Mouse (Mus musculus) midbrain, postnatal 0 days (tissue): ENCODE measurements around the gene Gm20388. TPM values are rescaled to one million over a fixed set of nuclear protein-coding genes. Genes with fewer than 3 reads are reported as not detected.

Experiments used
- ATAC-seq: fragments of 200-750 bp; cut with Nextera tagmentation; 2 replicates; pipeline ENCODE4 v1.8.0; 2017; ENCODE audit warnings: moderate number of reproducible peaks, mild to moderate bottlenecking, moderate TSS enrichment, moderate library complexity; ENCODE audit not compliant: low FRiP score
- DNase-seq: peaks from one replicate; pipeline ENCODE4 v3.0.0-alpha.2; 2015; ENCODE audit warnings: low spot score
- H3K27ac ChIP-seq: fragments of 300-500 bp; sonication (generic); 2 replicates; pipeline ENCODE4 v1.5.1; 2014; ENCODE audit warnings: low read depth, mild to moderate bottlenecking, low read length, mixed read lengths
- H3K27me3 ChIP-seq: fragments of 300-500 bp; sonication (generic); 2 replicates; pipeline ENCODE4 v1.6.1; 2014; ENCODE audit warnings: low read length, control low read depth, mixed read lengths; ENCODE audit not compliant: insufficient read depth
- H3K36me3 ChIP-seq: fragments of 300-500 bp; sonication (generic); 2 replicates; pipeline ENCODE4 v1.6.1; 2014; ENCODE audit warnings: low read length, control low read depth, mixed read lengths; ENCODE audit not compliant: insufficient read depth
- H3K4me1 ChIP-seq: fragments of 300-500 bp; sonication (generic); 2 replicates; pipeline ENCODE4 v1.6.1; 2014; ENCODE audit warnings: mild to moderate bottlenecking, control low read depth, antibody characterized with exemption, low read length, mixed read lengths; ENCODE audit not compliant: insufficient read depth
- H3K4me2 ChIP-seq: fragments of 300-500 bp; sonication (generic); 2 replicates; pipeline ENCODE4 v1.6.1; 2014; ENCODE audit warnings: low read depth, mild to moderate bottlenecking, low read length, mixed read lengths; ENCODE audit not compliant: poor library complexity, severe bottlenecking
- H3K4me3 ChIP-seq: fragments of 300-500 bp; sonication (generic); 2 replicates; pipeline ENCODE4 v1.5.1; 2014; ENCODE audit warnings: low read depth, mild to moderate bottlenecking, low read length, moderate library complexity
- H3K9ac ChIP-seq: fragments of 300-500 bp; sonication (generic); replicated peaks from 2 replicates; pipeline ENCODE4 v1.6.1; 2014; ENCODE audit warnings: mild to moderate bottlenecking, low read length, moderate library complexity, mixed read lengths; ENCODE audit not compliant: poor library complexity, severe bottlenecking
- H3K9me3 ChIP-seq: fragments of 300-500 bp; sonication (generic); 2 replicates; pipeline ENCODE4 v1.6.1; 2016; ENCODE audit warnings: low read length, control low read depth
- CTCF ChIP-seq: IDR thresholded peaks from 2 replicates; pipeline ENCODE4 v1.5.1; 2016; ENCODE audit warnings: antibody characterized with exemption, mild to moderate bottlenecking
- WGBS: fragments of 180-500 bp; shearing (Covaris S2); extraction: QIAGEN DNeasy Blood & Tissue Kit; methylation state at CpG from one replicate; pipeline ENCODE4 v1.1.7; 2014; 5-methylcytosine and 5-hydroxymethylcytosine counted together
- polyA plus RNA-seq: library from polyadenylated mRNA; unstranded; fragments of >200 nt; fragmentation: Nextera tagmentation; extraction: Ambion mirVana; gene quantifications from 2 replicates; pipeline ENCODE4 v1.2.1, GENCODE M21; 2015
- total RNA-seq: library from RNA; depleted of rRNA; stranded (reverse); fragments of >200 nt; gene quantifications from 2 replicates; pipeline ENCODE4 v1.2.3, GENCODE M21; 2014

The Gm20388 gene
- total and polyA plus RNA-seq, 2 experiments from 2014 or later: 74.2 TPM; not detected in 1

- Histone ChIP-seq H3K36me3 (no peaks in the 10 kb centered on the region), H3K4me1 (peaks cover 17% of the 10 kb centered on the region), H3K9ac (no peak overlapping the region), H3K27ac (peak overlapping the region; percentile 82), H3K4me3 (no peak overlapping the region), H3K27me3 (no peaks in the 10 kb centered on the region; the same call in 1 of the 2 replicates), H3K4me2 (no peak overlapping the region), H3K9me3 (no peaks in the 10 kb centered on the region)
- 49% methylated on average over 9 of the region's 9 CpGs for WGBS
- DNase-seq (no peak), ATAC-seq (peak; percentile 15; the same call in 1 of the 2 replicates)
- no peak for TF ChIP-seq CTCF
Measured at GRCm38 (mm10) chr8:121297299-121297698, 1386.7 kb downstream of the Gm20388 start.

- Histone ChIP-seq H3K4me1 (peaks cover 17% of the 10 kb centered on the region), H3K4me3 (no peak overlapping the region), H3K36me3 (no peaks in the 10 kb centered on the region), H3K27ac (no peak overlapping the region), H3K9me3 (no peaks in the 10 kb centered on the region), H3K27me3 (no peaks in the 10 kb centered on the region), H3K9ac (no peak overlapping the region), H3K4me2 (no peak overlapping the region)
- no peak for ATAC-seq
- WGBS: 68% methylated on average over 4 of the region's 4 CpGs
- DNase-seq: no peak
- TF ChIP-seq CTCF: no peak
Measured at GRCm38 (mm10) chr8:121300066-121300465, 1389.4 kb downstream of the Gm20388 start.

- no peaks in the 10 kb centered on the region for H3K27me3 ChIP-seq
- no peaks in the 10 kb centered on the region for H3K9me3 ChIP-seq
- no peak for ATAC-seq
- TF ChIP-seq CTCF: no peak
- no peak overlapping the region for H3K9ac ChIP-seq
- H3K27ac ChIP-seq: no peak overlapping the region
- no peaks in the 10 kb centered on the region for H3K36me3 ChIP-seq
- H3K4me2 ChIP-seq: peak overlapping the region; percentile 3; the same call in 1 of the 2 replicates
- WGBS: 33% methylated on average over 28 of the region's 28 CpGs
- DNase-seq: no peak
- H3K4me1 ChIP-seq: peaks cover 17% of the 10 kb centered on the region
- no peak overlapping the region for H3K4me3 ChIP-seq
Measured at GRCm38 (mm10) chr8:121300501-121301411, 1390.1 kb downstream of the Gm20388 start.

- no peak overlapping the region for H3K27ac ChIP-seq
- TF ChIP-seq CTCF: no peak
- H3K9ac ChIP-seq: no peak overlapping the region; the same call in 1 of the 2 replicates
- H3K27me3 ChIP-seq: no peaks in the 10 kb centered on the region
- peak overlapping the region; percentile 3; the same call in 1 of the 2 replicates for H3K4me2 ChIP-seq
- no peak overlapping the region for H3K4me3 ChIP-seq
- 11% methylated on average over 15 of the region's 15 CpGs for WGBS
- H3K4me1 ChIP-seq: peaks cover 11% of the 10 kb centered on the region
- DNase-seq: no peak
- H3K36me3 ChIP-seq: no peaks in the 10 kb centered on the region
- H3K9me3 ChIP-seq: no peaks in the 10 kb centered on the region
- no peak for ATAC-seq
Measured at GRCm38 (mm10) chr8:121301431-121301830, 1390.8 kb downstream of the Gm20388 start.

GRCm38 (mm10) chr8:121301978-121302649 is 1391.5 kb downstream of the Gm20388 start:
- no peak overlapping the region for H3K4me3 ChIP-seq
- no peaks in the 10 kb centered on the region for H3K9me3 ChIP-seq
- no peak overlapping the region for H3K9ac ChIP-seq
- no peak for ATAC-seq
- no peaks in the 10 kb centered on the region for H3K36me3 ChIP-seq
- TF ChIP-seq CTCF: no peak
- no peak for DNase-seq
- H3K27me3 ChIP-seq: no peaks in the 10 kb centered on the region
- no peak overlapping the region for H3K27ac ChIP-seq
- WGBS: 81% methylated on average over 10 of the region's 10 CpGs
- no peak overlapping the region for H3K4me2 ChIP-seq
- peaks cover 5% of the 10 kb centered on the region for H3K4me1 ChIP-seq

GRCm38 (mm10) chr8:121307723-121308122 is 1397.1 kb downstream of the Gm20388 start:
- ATAC-seq: no peak
- no peak for TF ChIP-seq CTCF
- Histone ChIP-seq H3K9me3 (no peaks in the 10 kb centered on the region), H3K4me3 (no peak overlapping the region), H3K27me3 (no peaks in the 10 kb centered on the region), H3K27ac (no peak overlapping the region), H3K4me1 (no peaks in the 10 kb centered on the region), H3K36me3 (no peaks in the 10 kb centered on the region), H3K4me2 (no peak overlapping the region), H3K9ac (no peak overlapping the region)
- DNase-seq: peak; percentile 59
- WGBS: 77% methylated on average over 7 of the region's 7 CpGs
